Mouse (Mus musculus) stomach, embryonic 15.5 days (tissue): ENCODE results near the gene Id1. TPM values are rescaled to one million over a fixed set of nuclear protein-coding genes. Genes with fewer than 3 reads are reported as not detected.

Experiments used
- ATAC-seq: fragments of 200-750 bp; cut with Nextera tagmentation; 2 replicates; pipeline ENCODE4 v1.8.0; 2017; ENCODE audit warnings: low read depth, moderate number of reproducible peaks, moderate TSS enrichment; ENCODE audit not compliant: insufficient read depth, low FRiP score
- H3K27ac ChIP-seq: fragments of 300-500 bp; sonication (generic); 2 replicates; pipeline ENCODE4 v1.5.1; 2015; ENCODE audit warnings: mild to moderate bottlenecking, inconsistent platforms
- H3K27me3 ChIP-seq: fragments of 300-500 bp; sonication (generic); replicated peaks from 2 replicates; pipeline ENCODE4 v1.6.1; 2015; ENCODE audit warnings: inconsistent platforms
- H3K36me3 ChIP-seq: fragments of 300-500 bp; sonication (generic); 2 replicates; pipeline ENCODE4 v1.6.1; 2015; ENCODE audit warnings: inconsistent platforms
- H3K4me1 ChIP-seq: fragments of 300-500 bp; sonication (generic); 2 replicates; pipeline ENCODE4 v1.6.1; 2015; ENCODE audit warnings: inconsistent platforms
- H3K4me2 ChIP-seq: fragments of 300-500 bp; sonication (generic); 2 replicates; pipeline ENCODE4 v1.6.1; 2015; ENCODE audit warnings: mild to moderate bottlenecking, inconsistent platforms
- H3K4me3 ChIP-seq: fragments of 300-500 bp; sonication (generic); replicated peaks from 2 replicates; pipeline ENCODE4 v1.5.1; 2015; ENCODE audit warnings: inconsistent platforms
- H3K9ac ChIP-seq: fragments of 300-500 bp; sonication (generic); 2 replicates; pipeline ENCODE4 v1.6.1; 2015; ENCODE audit warnings: inconsistent platforms
- H3K9me3 ChIP-seq: fragments of 300-500 bp; sonication (generic); 2 replicates; pipeline ENCODE4 v1.6.1; 2016; ENCODE audit warnings: inconsistent platforms
- WGBS: fragments of 180-500 bp; shearing (Covaris S2); methylation state at CpG from one replicate; pipeline ENCODE4 v1.1.7; 2015; 5-methylcytosine and 5-hydroxymethylcytosine counted together
- polyA plus RNA-seq: library from polyadenylated mRNA; unstranded; fragments of >200 nt; fragmentation: Nextera tagmentation; extraction: Ambion mirVana; gene quantifications from 2 replicates; pipeline ENCODE4 v1.2.1, GENCODE M21; 2015

Id1 gene
- polyA plus RNA-seq, 1 experiment from 2014 or later, result 138 TPM

- Histone ChIP-seq H3K4me1 (peaks cover 30% of the 10 kb centered on the region), H3K4me3 (no peak overlapping the region), H3K27me3 (no peaks in the 10 kb centered on the region), H3K27ac (no peak overlapping the region), H3K9me3 (no peaks in the 10 kb centered on the region), H3K4me2 (no peak overlapping the region), H3K9ac (no peak overlapping the region), H3K36me3 (peaks cover 45% of the 10 kb centered on the region)
- 90% methylated on average over 21 of the region's 21 CpGs for WGBS
- no peak for ATAC-seq
Measured at GRCm38 (mm10) chr2:152703596-152704255, 32.3 kb upstream of the Id1 start.

- WGBS, result 88% methylated on average over 5 of the region's 5 CpGs
- Histone ChIP-seq H3K9ac (no peak overlapping the region), H3K4me2 (no peak overlapping the region), H3K36me3 (peaks cover 45% of the 10 kb centered on the region), H3K27ac (no peak overlapping the region), H3K4me3 (no peak overlapping the region), H3K4me1 (peaks cover 30% of the 10 kb centered on the region), H3K27me3 (no peaks in the 10 kb centered on the region), H3K9me3 (no peaks in the 10 kb centered on the region)
- no peak for ATAC-seq
Measured at GRCm38 (mm10) chr2:152704256-152704605, 31.8 kb upstream of the Id1 start.

- Histone ChIP-seq H3K4me3 (no peak overlapping the region), H3K27ac (0 out of 2 replicates have a peak overlapping the region, but pooled peaks have one; percentile 93), H3K36me3 (peaks cover 43% of the 10 kb centered on the region), H3K9ac (no peak overlapping the region), H3K4me2 (no peak overlapping the region), H3K27me3 (no peaks in the 10 kb centered on the region), H3K4me1 (peaks cover 30% of the 10 kb centered on the region), H3K9me3 (no peaks in the 10 kb centered on the region)
- 90% methylated on average over 14 of the region's 14 CpGs for WGBS
- no peak for ATAC-seq
Measured at GRCm38 (mm10) chr2:152704811-152705370, 31.2 kb upstream of the Id1 start.

- Histone ChIP-seq H3K27me3 (no peaks in the 10 kb centered on the region), H3K27ac (peak overlapping the region; percentile 93), H3K9me3 (no peaks in the 10 kb centered on the region), H3K9ac (0 out of 2 replicates have a peak overlapping the region, but pooled peaks have one; percentile 1), H3K36me3 (peaks cover 31% of the 10 kb centered on the region), H3K4me3 (no peak overlapping the region), H3K4me2 (no peak overlapping the region), H3K4me1 (peaks cover 30% of the 10 kb centered on the region)
- WGBS, result 72% methylated on average over 21 of the region's 22 CpGs
- ATAC-seq, result no peak
Measured at GRCm38 (mm10) chr2:152705993-152706571, 30.0 kb upstream of the Id1 start.

GRCm38 (mm10) chr2:152707186-152707585 lies 28.9 kb upstream of the Id1 start:
- Histone ChIP-seq H3K27me3 (no peaks in the 10 kb centered on the region), H3K27ac (peak overlapping the region; percentile 93), H3K36me3 (peaks cover 21% of the 10 kb centered on the region), H3K9me3 (no peaks in the 10 kb centered on the region), H3K9ac (peak overlapping the region; percentile 32; the same call in 1 of the 2 replicates), H3K4me2 (peak overlapping the region; percentile 67), H3K4me3 (peak overlapping the region; percentile 43), H3K4me1 (peaks cover 30% of the 10 kb centered on the region)
- WGBS, result 22% methylated on average over 6 of the region's 7 CpGs
- ATAC-seq, result no peak

- Histone ChIP-seq H3K27ac (peak overlapping the region; percentile 93), H3K27me3 (no peaks in the 10 kb centered on the region), H3K4me2 (peak overlapping the region; percentile 67), H3K4me3 (peak overlapping the region; percentile 43), H3K4me1 (peaks cover 30% of the 10 kb centered on the region), H3K9ac (peak overlapping the region; percentile 32; the same call in 1 of the 2 replicates), H3K9me3 (no peaks in the 10 kb centered on the region), H3K36me3 (peaks cover 19% of the 10 kb centered on the region)
- 9% methylated on average over 30 of the region's 31 CpGs for WGBS
- ATAC-seq, result peak; percentile 94
Measured at GRCm38 (mm10) chr2:152707627-152708026, 28.4 kb upstream of the Id1 start.

GRCm38 (mm10) chr2:152709066-152709465 lies 27.0 kb upstream of the Id1 start:
- WGBS, result 87% methylated on average over 5 of the region's 5 CpGs
- Histone ChIP-seq H3K27me3 (no peaks in the 10 kb centered on the region), H3K9me3 (no peaks in the 10 kb centered on the region), H3K4me1 (peaks cover 30% of the 10 kb centered on the region), H3K27ac (no peak overlapping the region), H3K4me3 (no peak overlapping the region), H3K36me3 (peaks cover 6% of the 10 kb centered on the region; the same call in 1 of the 2 replicates), H3K9ac (no peak overlapping the region), H3K4me2 (no peak overlapping the region)
- no peak for ATAC-seq

- Histone ChIP-seq H3K27ac (peak overlapping the region; percentile 48; the same call in 1 of the 2 replicates), H3K36me3 (no peaks in the 10 kb centered on the region), H3K4me3 (no peak overlapping the region), H3K27me3 (no peaks in the 10 kb centered on the region), H3K9ac (no peak overlapping the region), H3K4me1 (0 out of 2 replicates have a peak, but pooled peaks cover 4% of the 10 kb centered on the region), H3K9me3 (no peaks in the 10 kb centered on the region), H3K4me2 (no peak overlapping the region)
- ATAC-seq, result peak; percentile 40
- 56% methylated on average over 6 of the region's 6 CpGs for WGBS
Measured at GRCm38 (mm10) chr2:152716241-152716772, 19.7 kb upstream of the Id1 start.

GRCm38 (mm10) chr2:152717652-152718051 lies 18.4 kb upstream of the Id1 start:
- Histone ChIP-seq H3K27ac (no peak overlapping the region), H3K9me3 (no peaks in the 10 kb centered on the region), H3K36me3 (no peaks in the 10 kb centered on the region), H3K4me3 (no peak overlapping the region), H3K27me3 (no peaks in the 10 kb centered on the region), H3K9ac (no peak overlapping the region), H3K4me1 (0 out of 2 replicates have a peak, but pooled peaks cover 4% of the 10 kb centered on the region), H3K4me2 (no peak overlapping the region)
- ATAC-seq, result no peak
- 61% methylated on average over 11 of the region's 11 CpGs for WGBS

GRCm38 (mm10) chr2:152718076-152718475 lies 18.0 kb upstream of the Id1 start:
- 35% methylated on average over 6 of the region's 6 CpGs for WGBS
- peak; percentile 47; the same call in 1 of the 2 replicates for ATAC-seq
- Histone ChIP-seq H3K4me2 (no peak overlapping the region), H3K9ac (no peak overlapping the region), H3K27ac (no peak overlapping the region), H3K4me1 (0 out of 2 replicates have a peak, but pooled peaks cover 4% of the 10 kb centered on the region), H3K36me3 (no peaks in the 10 kb centered on the region), H3K9me3 (no peaks in the 10 kb centered on the region), H3K27me3 (no peaks in the 10 kb centered on the region), H3K4me3 (no peak overlapping the region)

GRCm38 (mm10) chr2:152723651-152724331 lies 12.3 kb upstream of the Id1 start:
- no peaks in the 10 kb centered on the region for H3K36me3 ChIP-seq
- H3K9me3 ChIP-seq, result no peaks in the 10 kb centered on the region
- H3K9ac ChIP-seq, result 0 out of 2 replicates have a peak overlapping the region, but pooled peaks have one; percentile 8
- H3K4me2 ChIP-seq, result peak overlapping the region; percentile 74
- H3K27me3 ChIP-seq, result no peaks in the 10 kb centered on the region
- peaks cover 25% of the 10 kb centered on the region for H3K4me1 ChIP-seq
- ATAC-seq, result no peak
- peak overlapping the region; percentile 35 for H3K4me3 ChIP-seq
- peak overlapping the region; percentile 2; the same call in 1 of the 2 replicates for H3K27ac ChIP-seq
- 5% methylated on average over 37 of the region's 37 CpGs for WGBS
